Mouse (Mus musculus) kidney, postnatal 36 days (tissue): ENCODE data around the gene Vamp2.

Experiments used
- DNase-seq, 2 experiments: peaks; one replicate each; pipeline ENCODE4 v3.0.0; 2021 to 2022; ENCODE audit warnings: mixed read lengths in 2 of 2

The Vamp2 gene

GRCm38 (mm10) chr11:69099915-69100345 is 11.6 kb downstream of the Vamp2 start:
- DNase-seq: peak; percentile 96

GRCm38 (mm10) chr11:69100639-69101360 is 12.5 kb downstream of the Vamp2 start:
- DNase-seq: no peak

GRCm38 (mm10) chr11:69101604-69102402 is 13.5 kb downstream of the Vamp2 start:
- no peak for DNase-seq

- no peak for DNase-seq
These were observed 14.1 kb downstream of the Vamp2 start for GRCm38 (mm10) chr11:69102403-69102725.

- no peak for DNase-seq
These were observed 14.8 kb downstream of the Vamp2 start for GRCm38 (mm10) chr11:69103121-69103520.

GRCm38 (mm10) chr11:69103531-69104435 is 15.5 kb downstream of the Vamp2 start:
- no peak for DNase-seq

GRCm38 (mm10) chr11:69104487-69104886 is 16.2 kb downstream of the Vamp2 start:
- DNase-seq: no peak

- no peak for DNase-seq
These were observed 16.9 kb downstream of the Vamp2 start for GRCm38 (mm10) chr11:69105227-69105626.

GRCm38 (mm10) chr11:69105796-69106195 is 17.5 kb downstream of the Vamp2 start:
- DNase-seq: no peak

- DNase-seq: no peak
These were observed 18.0 kb downstream of the Vamp2 start for GRCm38 (mm10) chr11:69106299-69106698.

GRCm38 (mm10) chr11:69106842-69107241 is 18.6 kb downstream of the Vamp2 start:
- no peak for DNase-seq

- DNase-seq: no peak
These were observed 19.4 kb downstream of the Vamp2 start for GRCm38 (mm10) chr11:69107676-69108075.

GRCm38 (mm10) chr11:69108223-69108622 is 19.9 kb downstream of the Vamp2 start:
- DNase-seq: no peak

GRCm38 (mm10) chr11:69109032-69109900 is 21.0 kb downstream of the Vamp2 start:
- DNase-seq: no peak

- DNase-seq: peak; percentile 91 to 96
These were observed 22.2 kb downstream of the Vamp2 start for GRCm38 (mm10) chr11:69110319-69111046.

GRCm38 (mm10) chr11:69111051-69111810 is 22.9 kb downstream of the Vamp2 start:
- DNase-seq: no peak

GRCm38 (mm10) chr11:69111865-69112264 is 23.6 kb downstream of the Vamp2 start:
- no peak for DNase-seq

GRCm38 (mm10) chr11:69114018-69114417 is 25.7 kb downstream of the Vamp2 start:
- no peak for DNase-seq

GRCm38 (mm10) chr11:69114621-69115020 is 26.3 kb downstream of the Vamp2 start:
- no peak for DNase-seq

GRCm38 (mm10) chr11:69116843-69117242 is 28.6 kb downstream of the Vamp2 start:
- no peak for DNase-seq
